Mouse (Mus musculus) liver, adult 2 months (tissue): ENCODE data around the gene Hspbap1.

ENCODE experiments used
- CTCF ChIP-seq: fragments of 200-500 bp; IDR thresholded peaks from 2 replicates; pipeline ENCODE4 v1.5.1; 2011; ENCODE audit warnings: low read depth, low read length, control low read depth
- POLR2A ChIP-seq: fragments of 200-500 bp; IDR thresholded peaks from 2 replicates; pipeline ENCODE4 v1.6.1; 2011; ENCODE audit warnings: low read length, control low read depth; ENCODE audit not compliant: insufficient read depth; ENCODE audit errors: extremely low read depth

DNA sequence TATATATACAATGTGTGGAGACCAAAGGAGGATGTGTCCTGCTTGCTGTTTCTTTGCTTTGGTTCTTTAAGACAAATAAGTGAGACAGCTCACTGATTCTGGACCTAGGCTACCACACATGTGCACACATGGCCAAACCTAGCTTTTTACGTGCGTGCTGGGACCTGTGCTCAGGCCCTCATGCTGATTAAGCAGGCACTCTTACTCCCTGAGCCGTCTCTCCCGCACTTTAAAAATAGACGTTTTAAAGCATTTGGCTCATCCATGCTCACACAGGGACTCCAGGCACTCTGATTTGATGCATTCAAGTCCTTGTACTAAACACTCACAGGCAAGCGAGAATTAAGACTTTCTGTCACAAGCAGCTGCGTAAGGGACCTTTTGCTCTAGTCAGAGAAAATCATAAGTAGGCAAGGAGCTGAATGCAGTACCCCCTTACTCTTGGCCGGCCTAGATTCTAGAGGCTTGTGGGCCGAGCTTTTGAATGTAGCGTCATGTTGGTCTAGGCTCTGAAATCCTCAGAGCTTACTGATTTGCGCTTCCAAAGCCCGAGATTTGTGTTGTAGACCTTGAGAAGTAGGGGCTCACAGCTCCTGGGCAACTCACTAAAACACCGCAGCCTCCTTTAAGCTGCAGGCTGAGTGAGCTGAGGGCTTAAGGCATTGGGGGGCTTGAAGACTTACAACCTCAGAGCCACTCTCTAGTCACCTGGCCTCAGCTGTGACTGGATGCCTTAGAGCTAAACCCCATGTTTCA is 12.5 kb downstream of the Hspbap1 start:
- TF ChIP-seq CTCF: no peak
- no peak for TF ChIP-seq POLR2A
